Mouse (Mus musculus) ES-Bruce4 (cell line): ENCODE measurements at regions not wholly inside any gene's neighbourhood (a gene's known extent, or its start where the extent isn't known, plus 50 kb on each side); places are given as distances from the start of the nearest gene placed in this dataset.

ENCODE experiments used
- H3K27ac ChIP-seq: 2 replicates; pipeline ENCODE4 v1.5.1; 2012; ENCODE audit warnings: low read length, inconsistent platforms; ENCODE audit not compliant: insufficient read depth
- H3K27me3 ChIP-seq: 2 replicates; pipeline ENCODE4 v1.6.1; 2012; ENCODE audit warnings: mild to moderate bottlenecking, low read length, inconsistent platforms; ENCODE audit not compliant: control insufficient read depth, poor library complexity, insufficient read depth, severe bottlenecking
- H3K36me3 ChIP-seq: 2 replicates; pipeline ENCODE4 v1.6.1; 2012; ENCODE audit warnings: inconsistent platforms, mild to moderate bottlenecking, low read length, moderate library complexity; ENCODE audit not compliant: control insufficient read depth, poor library complexity, insufficient read depth, severe bottlenecking
- H3K4me1 ChIP-seq: one replicate; pipeline ENCODE4 v1.8.1; 2011; ENCODE audit warnings: low read length; ENCODE audit not compliant: control insufficient read depth, insufficient read depth
- H3K4me3 ChIP-seq: 2 replicates; pipeline ENCODE4 v1.5.1; 2011; ENCODE audit warnings: low read depth, mild to moderate bottlenecking, low read length
- H3K9ac ChIP-seq: 2 replicates; pipeline ENCODE4 v1.6.1; 2012; ENCODE audit warnings: low read depth, mild to moderate bottlenecking, inconsistent platforms; ENCODE audit not compliant: poor library complexity, severe bottlenecking
- H3K9me3 ChIP-seq: replicated peaks from 2 replicates; pipeline ENCODE4 v1.6.1; 2012; ENCODE audit warnings: mild to moderate bottlenecking, low read length, inconsistent platforms; ENCODE audit not compliant: control insufficient read depth, poor library complexity, insufficient read depth, severe bottlenecking
- CTCF ChIP-seq: IDR thresholded peaks from one replicate; pipeline ENCODE4 v1.8.1; 2011; ENCODE audit warnings: low read depth, low read length
- EP300 ChIP-seq: IDR thresholded peaks from 2 replicates; pipeline ENCODE4 v1.6.1; 2011; ENCODE audit warnings: low read depth, low read length; ENCODE audit not compliant: insufficient read depth
- POLR2A ChIP-seq: IDR thresholded peaks from one replicate; pipeline ENCODE4 v1.8.1; 2011; ENCODE audit warnings: low read length; ENCODE audit not compliant: insufficient read depth

DNA sequence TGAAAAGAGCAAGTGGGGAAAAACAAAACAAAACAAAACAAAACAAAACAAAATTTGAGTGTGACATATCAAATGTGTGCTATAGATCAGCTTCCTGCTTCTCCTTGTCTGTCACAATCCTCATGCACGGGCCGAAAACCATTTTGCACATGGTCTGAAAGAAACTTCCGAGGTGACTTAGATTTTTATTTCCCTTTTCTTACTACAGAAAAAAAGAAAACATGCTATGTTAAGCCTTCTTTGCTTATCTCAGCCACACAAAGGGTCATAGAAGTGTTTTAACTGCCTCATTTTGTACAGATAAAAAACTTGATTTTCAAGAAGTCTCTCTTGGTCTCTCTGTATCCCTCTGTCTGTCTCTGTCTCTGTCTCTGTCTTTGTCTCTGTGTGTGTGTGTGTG is 654.2 kb downstream of the Trim52 start:
- Histone ChIP-seq H3K27ac (no peak overlapping the region), H3K4me1 (no peaks in the 10 kb centered on the region), H3K9ac (no peak overlapping the region), H3K4me3 (no peak overlapping the region), H3K36me3 (no peaks in the 10 kb centered on the region), H3K9me3 (no peaks in the 10 kb centered on the region), H3K27me3 (no peaks in the 10 kb centered on the region)
- TF ChIP-seq EP300 (no peak), CTCF (no peak), POLR2A (no peak)

DNA sequence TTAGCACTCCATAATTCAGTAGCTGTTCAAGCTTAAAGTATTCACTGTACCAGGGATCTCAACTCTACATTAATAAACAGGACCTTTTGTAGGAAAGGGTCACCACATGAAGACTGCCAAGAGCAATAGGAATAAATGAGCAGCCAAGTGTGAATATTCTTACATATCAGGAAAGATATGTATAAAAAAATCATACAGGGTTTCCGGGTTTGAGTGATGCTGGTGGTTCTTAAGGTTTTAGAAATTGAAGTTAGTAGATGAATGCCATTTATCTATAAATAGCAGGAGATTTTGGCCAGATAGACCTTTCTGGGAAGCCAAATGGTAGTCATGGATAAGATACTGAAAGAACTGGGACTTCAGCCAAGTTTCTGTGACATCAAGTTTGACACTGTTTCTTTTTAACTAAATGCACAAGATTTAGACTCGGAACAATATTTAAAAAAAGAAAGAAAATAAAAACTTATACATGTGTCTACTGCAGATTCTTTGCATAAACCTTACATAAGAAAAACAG is 657.1 kb downstream of the Trim52 start:
- TF ChIP-seq CTCF (no peak), EP300 (no peak), POLR2A (no peak)
- H3K27me3 ChIP-seq: no peaks in the 10 kb centered on the region
- H3K9ac ChIP-seq: no peak overlapping the region
- no peaks in the 10 kb centered on the region for H3K4me1 ChIP-seq
- H3K36me3 ChIP-seq: no peaks in the 10 kb centered on the region
- no peak overlapping the region for H3K27ac ChIP-seq
- no peaks in the 10 kb centered on the region for H3K9me3 ChIP-seq
- H3K4me3 ChIP-seq: no peak overlapping the region

DNA sequence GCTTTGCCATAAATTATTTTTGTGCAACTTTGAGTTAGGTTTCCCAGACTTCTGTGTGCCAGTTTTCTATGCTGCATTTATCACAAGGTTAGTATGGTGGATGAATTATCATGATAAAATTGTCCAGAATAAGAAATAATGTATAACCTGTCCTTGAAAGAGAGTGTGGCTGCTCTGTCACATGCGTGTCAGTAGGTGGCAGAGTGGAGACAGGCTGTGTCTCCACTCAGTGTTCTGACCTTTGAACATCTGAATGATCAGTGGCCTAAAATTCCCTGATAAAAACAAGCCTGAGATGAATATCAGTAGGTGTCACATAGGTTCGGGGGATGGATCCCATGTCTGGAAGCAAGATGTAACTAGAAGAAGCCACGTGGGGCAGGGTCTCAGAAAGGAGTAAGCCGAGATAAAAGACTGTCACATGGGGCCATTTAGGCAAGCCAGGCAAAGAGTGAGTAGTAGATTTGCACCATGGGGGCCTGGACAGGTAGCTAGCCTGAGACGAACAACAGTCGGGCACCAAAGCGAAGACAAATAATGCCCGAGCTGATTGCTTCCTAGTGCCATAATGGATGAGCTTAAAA is 660.0 kb downstream of the Trim52 start:
- H3K9me3 ChIP-seq: no peaks in the 10 kb centered on the region
- TF ChIP-seq POLR2A (no peak), CTCF (peak; percentile 43)
- no peak overlapping the region for H3K27ac ChIP-seq

More for the DNA sequence above, 660.0 kb downstream of the Trim52 start:
- no peak overlapping the region for H3K9ac ChIP-seq
- H3K4me3 ChIP-seq: no peak overlapping the region
- H3K4me1 ChIP-seq: no peaks in the 10 kb centered on the region
- no peaks in the 10 kb centered on the region for H3K27me3 ChIP-seq
- no peaks in the 10 kb centered on the region for H3K36me3 ChIP-seq
